Mouse (Mus musculus) liver, postnatal 0 days (tissue): ENCODE measurements around the gene Olfml3. TPM values are rescaled to one million over a fixed set of nuclear protein-coding genes. Genes with fewer than 3 reads are reported as not detected.

Experiments used
- ATAC-seq: fragments of 200-750 bp; cut with Nextera tagmentation; 2 replicates; pipeline ENCODE4 v1.8.0; 2017; ENCODE audit warnings: mild to moderate bottlenecking, moderate library complexity
- DNase-seq: peaks from one replicate; pipeline ENCODE4 v3.0.0-alpha.2; 2016
- H3K27ac ChIP-seq: fragments of 300-500 bp; sonication (generic); 2 replicates; pipeline ENCODE4 v1.5.1; 2014; ENCODE audit warnings: antibody characterized with exemption, moderate library complexity, mild to moderate bottlenecking, low read depth
- H3K27me3 ChIP-seq: fragments of 300-500 bp; sonication (generic); 2 replicates; pipeline ENCODE4 v1.6.1; 2014; ENCODE audit warnings: low read length, control low read depth, mixed read lengths; ENCODE audit not compliant: insufficient read depth
- H3K36me3 ChIP-seq: fragments of 300-500 bp; sonication (generic); replicated peaks from 2 replicates; pipeline ENCODE4 v1.6.1; 2014; ENCODE audit warnings: mild to moderate bottlenecking, control low read depth, low read length, moderate library complexity, mixed read lengths; ENCODE audit not compliant: insufficient read depth
- H3K4me1 ChIP-seq: fragments of 300-500 bp; sonication (generic); 2 replicates; pipeline ENCODE4 v1.6.1; 2014; ENCODE audit warnings: antibody characterized with exemption, mild to moderate bottlenecking, control low read depth; ENCODE audit not compliant: insufficient read depth
- H3K4me2 ChIP-seq: fragments of 300-500 bp; sonication (generic); 2 replicates; pipeline ENCODE4 v1.6.1; 2014; ENCODE audit warnings: low read depth, mild to moderate bottlenecking, low read length, moderate library complexity, mixed read lengths
- H3K4me3 ChIP-seq: fragments of 300-500 bp; sonication (generic); 2 replicates; pipeline ENCODE4 v1.5.1; 2014; ENCODE audit warnings: low read depth, low read length
- H3K9ac ChIP-seq: fragments of 300-500 bp; sonication (generic); replicated peaks from 2 replicates; pipeline ENCODE4 v1.6.1; 2014; ENCODE audit warnings: mild to moderate bottlenecking, moderate library complexity
- H3K9me3 ChIP-seq: fragments of 300-500 bp; sonication (generic); 2 replicates; pipeline ENCODE4 v1.6.1; 2016; ENCODE audit warnings: mild to moderate bottlenecking, control low read depth, low read length, mixed read lengths
- CTCF ChIP-seq: sonication (generic); IDR thresholded peaks from 2 replicates; pipeline ENCODE4 v1.5.1; 2016; ENCODE audit warnings: antibody characterized with exemption, low read depth
- EP300 ChIP-seq: IDR thresholded peaks from 2 replicates; pipeline ENCODE4 v1.6.1; 2016; ENCODE audit warnings: antibody characterized with exemption, low read depth, mild to moderate bottlenecking
- WGBS: fragments of 180-500 bp; shearing (Covaris S2); extraction: QIAGEN DNeasy Blood & Tissue Kit; methylation state at CpG from one replicate; pipeline ENCODE4 v1.1.7; 2014; ENCODE audit not compliant: insufficient replicate concordance; 5-methylcytosine and 5-hydroxymethylcytosine counted together
- polyA plus RNA-seq: library from polyadenylated mRNA; unstranded; fragments of >200 nt; fragmentation: Nextera tagmentation; extraction: Ambion mirVana; gene quantifications from 2 replicates; pipeline ENCODE4 v1.2.1, GENCODE M21; 2015

The Olfml3 gene
- polyA plus RNA-seq, 1 experiment from 2014 or later = 2.6 TPM

GRCm38 (mm10) chr3:103715762-103716693 is 21.8 kb downstream of the Olfml3 start:
- WGBS = 49% methylated on average over 11 of the region's 11 CpGs
- TF ChIP-seq CTCF (no peak), EP300 (no peak)
- DNase-seq (no peak), ATAC-seq (no peak)
- Histone ChIP-seq H3K27ac (no peak overlapping the region), H3K4me2 (no peak overlapping the region), H3K9me3 (no peaks in the 10 kb centered on the region), H3K4me1 (no peaks in the 10 kb centered on the region), H3K9ac (no peak overlapping the region), H3K27me3 (no peaks in the 10 kb centered on the region), H3K4me3 (no peak overlapping the region), H3K36me3 (no peaks in the 10 kb centered on the region)

GRCm38 (mm10) chr3:103714942-103715341 is 22.9 kb downstream of the Olfml3 start:
- Histone ChIP-seq H3K4me3 (no peak overlapping the region), H3K9me3 (no peaks in the 10 kb centered on the region), H3K36me3 (no peaks in the 10 kb centered on the region), H3K9ac (no peak overlapping the region), H3K4me2 (no peak overlapping the region), H3K27ac (no peak overlapping the region), H3K4me1 (no peaks in the 10 kb centered on the region), H3K27me3 (no peaks in the 10 kb centered on the region)
- ATAC-seq = no peak
- no peak for DNase-seq
- TF ChIP-seq CTCF (no peak), EP300 (no peak)
- WGBS = 71% methylated on average over 8 of the region's 8 CpGs

GRCm38 (mm10) chr3:103714236-103714875 is 23.4 kb downstream of the Olfml3 start:
- DNase-seq (no peak), ATAC-seq (no peak)
- Histone ChIP-seq H3K4me2 (no peak overlapping the region), H3K9me3 (no peaks in the 10 kb centered on the region), H3K9ac (no peak overlapping the region), H3K4me1 (no peaks in the 10 kb centered on the region), H3K27ac (no peak overlapping the region), H3K36me3 (no peaks in the 10 kb centered on the region), H3K27me3 (no peaks in the 10 kb centered on the region), H3K4me3 (no peak overlapping the region)
- TF ChIP-seq CTCF (no peak), EP300 (no peak)
- 65% methylated on average over 7 of the region's 7 CpGs for WGBS

- no peak overlapping the region for H3K9ac ChIP-seq
- WGBS = 89% methylated on average over 4 of the region's 4 CpGs
- no peaks in the 10 kb centered on the region for H3K9me3 ChIP-seq
- no peak overlapping the region for H3K27ac ChIP-seq
- DNase-seq (no peak), ATAC-seq (no peak)
- H3K36me3 ChIP-seq = no peaks in the 10 kb centered on the region
- TF ChIP-seq EP300 = no peak
- TF ChIP-seq CTCF = no peak
- H3K4me2 ChIP-seq = no peak overlapping the region
- no peak overlapping the region for H3K4me3 ChIP-seq
- H3K4me1 ChIP-seq = no peaks in the 10 kb centered on the region
- H3K27me3 ChIP-seq = no peaks in the 10 kb centered on the region
Measured at GRCm38 (mm10) chr3:103712196-103712595, 25.6 kb downstream of the Olfml3 start.

GRCm38 (mm10) chr3:103709470-103710040 is 28.2 kb downstream of the Olfml3 start:
- TF ChIP-seq CTCF (no peak), EP300 (no peak)
- DNase-seq = no peak

GRCm38 (mm10) chr3:103705426-103705825 is 32.4 kb downstream of the Olfml3 start:
- H3K36me3 ChIP-seq = no peaks in the 10 kb centered on the region
- 76% methylated on average over 12 of the region's 12 CpGs for WGBS
- no peak overlapping the region for H3K4me3 ChIP-seq
- H3K27me3 ChIP-seq = no peaks in the 10 kb centered on the region
- no peak for ATAC-seq
- no peaks in the 10 kb centered on the region for H3K9me3 ChIP-seq
- H3K4me2 ChIP-seq = no peak overlapping the region
- H3K27ac ChIP-seq = no peak overlapping the region
- TF ChIP-seq EP300 = no peak
- no peak for TF ChIP-seq CTCF
- no peaks in the 10 kb centered on the region for H3K4me1 ChIP-seq
- H3K9ac ChIP-seq = no peak overlapping the region
- DNase-seq = no peak

More at GRCm38 (mm10) chr3:103709470-103710040, 28.2 kb downstream of the Olfml3 start:
- 84% methylated on average over 5 of the region's 5 CpGs for WGBS
- Histone ChIP-seq H3K9ac (no peak overlapping the region), H3K4me1 (no peaks in the 10 kb centered on the region), H3K4me2 (no peak overlapping the region), H3K27me3 (no peaks in the 10 kb centered on the region), H3K9me3 (no peaks in the 10 kb centered on the region), H3K4me3 (no peak overlapping the region), H3K27ac (no peak overlapping the region), H3K36me3 (no peaks in the 10 kb centered on the region)
- ATAC-seq = no peak
